Mouse (Mus musculus) c-Kit-negative CD71-positive TER-119-positive erythroid progenitor cells, embryonic 14.5 days (primary cell): ENCODE measurements at regions not wholly inside any gene's neighbourhood (a gene's known extent, or its start where the extent isn't known, plus 50 kb on each side); places are given as distances from the start of the nearest gene placed in this dataset.

Experiments
- DNase-seq: peaks from one replicate; pipeline ENCODE4 v3.0.0-alpha.2; 2013; ENCODE audit warnings: low read depth, low spot score

DNA sequence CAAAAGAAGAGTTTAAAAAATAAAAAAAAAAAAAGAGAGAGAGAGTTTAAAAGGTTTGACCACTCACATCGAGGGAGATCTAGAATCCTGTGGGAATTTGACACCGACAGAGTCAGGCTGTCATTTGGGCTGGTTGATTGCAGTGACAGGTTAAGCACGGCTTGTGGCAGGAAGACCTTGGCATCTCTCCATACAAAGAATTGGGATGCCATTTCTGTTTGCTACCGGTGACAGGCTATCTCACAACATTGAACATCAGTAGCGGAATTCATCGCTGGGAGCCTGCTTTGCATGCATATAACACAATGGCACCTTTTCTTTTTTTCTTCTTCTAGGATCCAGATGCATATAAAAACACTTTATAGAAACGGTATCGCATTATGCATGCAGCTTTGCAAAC, 53.7 kb upstream of the Gm26657 start:
- no peak for DNase-seq

DNA sequence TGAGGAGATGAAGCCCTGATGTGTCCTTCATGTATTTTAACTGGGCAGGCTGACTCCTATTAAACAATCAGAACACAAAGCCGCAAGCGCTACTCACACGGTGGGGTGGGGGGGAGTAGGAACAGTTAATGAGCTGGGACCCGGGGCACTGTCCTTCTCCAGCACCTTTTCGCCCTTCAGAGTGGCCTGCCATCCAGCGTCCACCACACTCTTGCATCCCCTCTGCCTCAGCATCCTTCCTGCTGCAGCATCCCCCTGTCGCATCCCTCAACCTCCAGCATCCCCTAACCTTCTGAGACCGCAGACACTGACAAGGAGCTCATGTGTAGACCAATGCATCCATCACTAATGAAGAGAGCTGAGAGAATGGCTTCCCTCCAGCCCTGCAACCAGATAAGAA, 54.2 kb upstream of the Gm26657 start:
- DNase-seq, result no peak

DNA sequence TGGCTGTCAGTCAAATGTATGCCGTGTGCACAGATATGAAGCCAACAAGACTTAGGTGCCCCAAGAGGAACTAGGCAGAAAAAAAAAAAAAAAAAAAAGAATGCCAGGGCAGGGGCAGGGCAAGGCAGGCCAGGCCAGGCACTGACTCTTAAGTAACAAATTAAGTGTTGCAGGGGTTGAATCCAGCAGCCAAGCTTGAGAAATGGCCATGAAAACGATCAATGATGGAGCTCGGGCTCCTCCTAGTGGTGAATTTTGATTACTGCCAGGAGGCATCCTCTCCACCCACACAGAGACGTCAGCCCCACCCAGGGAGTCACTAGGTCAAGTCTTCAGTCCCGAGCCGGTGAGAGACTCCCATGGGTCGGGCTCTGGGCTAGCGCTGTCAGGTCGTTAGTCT, 54.7 kb upstream of the Gm26657 start:
- DNase-seq, result peak; percentile 20

DNA sequence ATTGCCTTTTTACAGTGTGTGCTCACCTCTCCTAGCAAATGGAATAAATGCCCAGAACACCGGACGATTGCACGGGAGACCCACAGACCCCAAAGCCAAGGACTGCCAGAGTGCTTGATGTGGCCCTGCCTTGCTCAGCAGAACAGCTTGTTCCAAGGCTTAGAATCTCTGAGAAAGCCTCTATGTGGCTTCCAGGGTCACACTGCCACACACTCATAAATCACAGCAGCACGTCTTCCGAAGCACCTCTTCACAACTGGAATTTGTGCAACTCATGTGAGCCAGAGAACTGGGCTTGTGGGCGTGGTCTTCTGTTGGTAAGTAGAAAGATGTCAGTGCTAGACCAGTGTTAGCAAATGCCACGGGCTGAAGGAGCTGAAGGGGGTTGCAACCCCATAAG, 55.8 kb upstream of the Gm26657 start:
- DNase-seq, result no peak

DNA sequence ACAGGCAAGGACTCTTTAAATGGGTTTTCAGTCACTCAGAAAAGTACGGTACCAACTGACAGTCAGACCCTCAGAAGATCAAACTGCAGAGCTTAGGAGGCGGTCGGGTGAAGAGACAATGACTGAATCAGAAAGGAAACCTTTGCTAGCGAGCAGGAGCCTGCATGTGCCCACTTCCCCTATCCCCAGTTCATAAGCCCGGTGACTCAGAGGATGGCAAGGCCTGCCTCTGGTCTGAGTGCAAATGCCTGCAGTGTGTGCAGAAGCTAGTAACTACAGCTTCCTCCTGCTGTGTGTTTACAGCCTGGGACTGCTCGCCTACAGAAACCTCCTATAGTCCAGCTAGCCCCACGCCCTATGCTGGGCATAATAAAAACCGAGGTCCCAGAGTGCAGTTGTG, 58.7 kb upstream of the Gm26657 start:
- DNase-seq, result no peak

DNA sequence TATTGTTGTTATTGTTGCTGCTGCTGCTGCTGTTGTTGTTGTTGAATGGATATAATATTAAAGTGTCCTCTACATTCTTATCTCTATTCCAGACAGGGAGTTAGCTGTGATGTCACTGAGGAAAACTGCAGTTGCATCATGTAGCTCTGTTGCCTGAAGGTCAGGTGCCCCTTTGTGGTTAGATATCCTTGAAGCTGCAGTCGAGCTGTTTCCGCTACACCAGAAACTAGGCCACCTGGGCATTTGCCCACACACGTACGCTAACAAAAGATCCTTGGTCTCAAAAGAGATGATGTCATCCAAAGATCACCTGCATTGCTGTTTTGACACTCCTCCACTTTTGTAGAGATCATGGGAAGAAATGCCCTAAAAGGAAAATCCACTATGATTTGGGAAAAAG, 66.0 kb upstream of the Gm26657 start:
- no peak for DNase-seq

DNA sequence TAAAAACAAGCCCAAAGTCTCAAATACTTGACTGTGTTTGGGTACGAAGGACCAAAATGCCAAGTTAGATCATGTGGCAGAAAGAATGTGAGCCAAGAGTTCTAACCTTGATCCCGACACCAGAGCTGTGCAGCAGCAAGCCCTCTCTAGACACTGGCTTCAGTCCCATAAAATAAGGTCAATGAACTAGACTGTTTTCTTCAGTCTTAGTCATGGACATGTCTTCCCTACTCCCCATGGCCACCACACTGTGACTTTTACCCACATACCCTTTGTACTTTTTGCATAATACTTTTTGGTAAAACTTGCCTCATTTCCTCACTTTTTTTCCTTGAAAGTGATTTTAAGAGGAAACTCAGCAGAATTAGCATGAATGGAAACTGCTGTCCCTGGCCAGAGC, 74.9 kb upstream of the Gm26657 start:
- DNase-seq, result no peak

DNA sequence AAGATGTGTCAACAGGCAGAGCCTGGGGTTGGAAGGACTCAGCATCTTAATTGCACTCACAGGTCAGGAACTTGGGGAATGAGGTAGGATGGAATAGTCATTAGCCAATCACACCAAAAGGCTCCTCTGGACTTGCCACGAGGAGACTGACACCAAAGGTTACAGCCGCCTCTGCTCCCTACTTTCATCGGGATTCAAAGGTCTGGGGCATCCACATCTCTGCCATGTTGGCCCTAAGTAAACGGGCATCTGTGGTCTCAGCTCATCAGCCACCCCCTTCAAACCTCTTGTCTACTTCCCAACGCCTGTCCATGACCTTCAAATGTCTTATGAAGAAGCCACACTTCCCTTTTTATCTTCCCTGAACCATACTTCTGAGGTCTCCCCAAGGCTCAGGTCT, 78.1 kb upstream of the Gm26657 start:
- DNase-seq, result no peak

DNA sequence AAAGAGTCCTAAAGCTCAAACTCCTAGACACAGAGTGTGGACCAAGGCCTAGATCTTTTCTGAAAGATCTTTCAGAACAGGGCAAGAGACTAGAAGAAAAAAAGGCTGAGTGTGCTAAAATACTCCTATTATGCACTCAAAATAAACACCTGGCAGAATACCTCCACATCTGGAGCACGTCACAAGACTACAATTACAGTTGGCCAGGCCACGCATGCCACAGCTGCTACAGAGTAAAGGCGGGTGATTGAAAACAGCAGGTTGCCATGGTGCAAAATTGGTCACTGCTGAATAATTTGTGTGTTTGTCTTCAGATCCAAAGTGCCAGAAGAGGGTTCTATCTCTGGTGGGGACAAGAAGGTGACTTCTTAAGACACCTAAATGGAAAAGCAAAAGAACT, 82.8 kb upstream of the Gm26657 start:
- no peak for DNase-seq

DNA sequence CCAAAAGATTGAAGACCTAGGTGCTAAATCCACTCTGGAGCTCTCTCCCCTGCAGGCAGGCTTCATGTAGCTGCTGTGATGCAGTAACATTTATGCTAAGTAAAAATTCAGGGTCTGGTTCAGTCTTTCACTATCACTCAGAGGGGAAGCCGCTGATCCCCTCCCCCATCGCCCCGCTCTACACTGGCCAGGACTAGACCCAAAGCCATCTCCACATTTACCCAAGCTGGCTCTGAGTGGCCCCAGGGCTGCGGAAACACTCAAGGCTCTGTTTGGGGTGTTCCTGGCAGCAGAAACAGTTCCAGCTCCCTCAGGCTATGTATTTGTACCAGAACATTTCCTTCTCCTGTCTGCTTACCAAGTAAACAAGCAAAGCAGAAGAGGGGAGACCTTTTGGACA, 85.5 kb upstream of the Gm26657 start:
- no peak for DNase-seq

DNA sequence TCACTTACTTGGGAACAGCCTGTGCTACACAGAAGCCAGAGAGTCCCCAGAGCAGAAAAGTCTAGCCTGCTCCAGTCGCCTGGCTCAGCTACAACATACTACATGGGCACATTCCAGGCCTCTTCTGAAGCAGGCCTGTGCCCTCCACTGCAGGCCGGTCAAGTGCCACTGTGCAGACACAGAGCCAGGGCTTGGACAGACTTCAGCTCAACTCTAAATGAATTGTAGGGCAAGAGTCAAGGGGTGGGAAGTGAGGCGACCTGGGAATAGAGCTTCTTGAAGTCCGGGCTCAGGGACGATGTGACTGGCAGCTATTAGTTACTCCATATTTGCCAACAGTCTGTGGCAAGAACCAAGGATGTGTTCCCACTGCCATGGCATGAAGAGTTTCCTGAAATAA, 87.1 kb upstream of the Gm26657 start:
- DNase-seq, result no peak

DNA sequence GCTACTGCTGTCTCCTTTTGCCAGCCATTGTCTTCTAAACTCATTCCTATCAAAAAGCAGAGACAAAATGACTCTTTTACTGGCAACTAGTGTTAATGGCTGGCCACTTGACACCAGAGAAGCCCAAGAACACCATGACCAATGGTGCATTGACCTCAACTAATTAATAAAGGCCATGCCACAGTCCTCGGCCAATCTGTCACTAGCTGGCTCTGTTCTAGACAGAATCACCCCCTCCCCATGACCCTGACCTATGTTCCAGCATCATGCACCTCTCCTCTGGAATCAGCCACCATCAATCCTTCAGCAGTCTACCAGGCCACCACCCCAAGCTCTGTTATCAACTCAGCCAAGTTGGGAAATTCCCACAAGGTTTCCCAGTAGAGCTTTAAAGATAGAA, 90.1 kb upstream of the Gm26657 start:
- DNase-seq, result no peak

DNA sequence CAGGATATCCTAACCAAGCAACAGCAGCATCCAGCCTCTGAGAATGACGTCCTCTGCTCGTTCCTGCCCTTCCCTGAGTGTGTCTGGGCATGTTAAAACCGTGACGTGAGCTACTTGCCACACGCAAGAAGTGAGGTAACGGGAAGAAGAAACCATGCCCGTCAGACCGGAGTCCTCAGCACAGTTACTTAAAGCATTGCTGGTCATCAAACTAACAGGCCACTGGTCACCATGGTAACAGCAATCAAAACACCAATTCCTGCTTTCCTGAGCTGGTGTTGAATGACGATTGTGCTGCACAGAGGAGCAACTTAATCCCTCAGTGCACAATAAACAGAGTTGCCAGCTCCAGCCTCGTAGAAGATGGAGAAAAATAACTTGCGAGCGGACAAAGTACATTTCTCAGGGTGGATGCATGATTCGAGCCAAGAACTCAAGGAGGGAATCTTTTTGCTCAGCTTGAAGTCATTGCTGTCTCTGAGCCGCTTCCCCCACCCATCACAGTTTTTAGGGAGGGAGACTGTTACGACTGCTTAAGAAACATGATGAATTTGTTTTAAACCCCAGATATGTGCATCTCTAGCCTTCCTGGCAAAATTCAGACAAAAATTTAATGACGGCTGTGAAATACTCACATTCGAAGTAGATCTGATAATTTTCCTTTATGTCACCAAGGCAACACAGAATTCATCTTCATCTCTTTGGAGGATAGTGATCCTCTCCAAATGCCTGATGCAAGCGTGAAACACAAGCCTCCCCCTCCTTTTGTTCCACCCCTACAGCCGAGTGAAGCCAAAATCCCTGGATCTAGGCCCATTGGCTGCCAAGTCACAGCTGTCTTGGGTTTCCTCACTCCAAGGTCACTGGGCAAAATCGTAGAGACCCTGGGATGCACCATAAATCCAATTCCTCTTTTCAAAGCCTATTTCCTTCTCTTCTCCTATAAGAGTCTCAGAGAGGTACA, 95.6 kb upstream of the Gm26657 start:
- DNase-seq, result no peak

DNA sequence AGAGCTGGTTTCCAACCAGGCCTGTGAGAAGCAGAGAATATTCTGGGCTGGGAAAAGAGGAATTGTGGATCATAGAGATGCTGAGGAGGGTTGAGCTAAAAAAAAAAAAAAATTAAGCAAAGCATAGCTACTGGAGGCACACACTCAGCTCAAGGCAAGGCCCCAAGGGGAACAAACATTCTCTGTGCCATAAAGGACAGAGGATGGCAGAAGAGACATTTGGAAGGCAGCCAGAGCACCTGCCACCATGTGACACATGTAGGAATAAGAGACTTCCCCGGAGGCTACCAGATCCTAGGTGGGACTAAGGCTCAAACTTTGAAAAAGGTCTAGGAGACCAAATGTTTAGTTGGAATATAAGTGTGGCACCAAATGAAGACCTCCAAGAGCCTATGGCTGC, 96.4 kb upstream of the Gm26657 start:
- DNase-seq, result no peak

DNA sequence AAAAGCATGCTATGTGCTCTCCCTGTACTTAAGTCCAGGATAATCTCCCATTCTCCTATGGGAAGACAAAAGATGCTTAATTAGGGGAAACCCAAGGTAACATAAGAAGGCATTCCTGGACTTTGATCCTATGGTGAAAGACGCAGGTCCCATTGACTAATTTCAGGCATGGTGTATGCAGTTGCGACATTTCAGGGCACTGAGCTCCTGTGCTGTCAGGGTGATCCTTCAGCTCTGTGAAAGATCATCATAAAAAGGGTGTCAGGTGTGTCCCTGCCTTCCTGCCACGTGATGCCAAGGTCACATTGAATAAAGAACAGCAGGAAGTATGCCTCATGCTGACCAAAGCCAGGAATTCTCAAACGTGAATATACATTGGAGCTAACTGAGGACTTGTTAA, 100.2 kb upstream of the Gm26657 start:
- DNase-seq, result no peak

DNA sequence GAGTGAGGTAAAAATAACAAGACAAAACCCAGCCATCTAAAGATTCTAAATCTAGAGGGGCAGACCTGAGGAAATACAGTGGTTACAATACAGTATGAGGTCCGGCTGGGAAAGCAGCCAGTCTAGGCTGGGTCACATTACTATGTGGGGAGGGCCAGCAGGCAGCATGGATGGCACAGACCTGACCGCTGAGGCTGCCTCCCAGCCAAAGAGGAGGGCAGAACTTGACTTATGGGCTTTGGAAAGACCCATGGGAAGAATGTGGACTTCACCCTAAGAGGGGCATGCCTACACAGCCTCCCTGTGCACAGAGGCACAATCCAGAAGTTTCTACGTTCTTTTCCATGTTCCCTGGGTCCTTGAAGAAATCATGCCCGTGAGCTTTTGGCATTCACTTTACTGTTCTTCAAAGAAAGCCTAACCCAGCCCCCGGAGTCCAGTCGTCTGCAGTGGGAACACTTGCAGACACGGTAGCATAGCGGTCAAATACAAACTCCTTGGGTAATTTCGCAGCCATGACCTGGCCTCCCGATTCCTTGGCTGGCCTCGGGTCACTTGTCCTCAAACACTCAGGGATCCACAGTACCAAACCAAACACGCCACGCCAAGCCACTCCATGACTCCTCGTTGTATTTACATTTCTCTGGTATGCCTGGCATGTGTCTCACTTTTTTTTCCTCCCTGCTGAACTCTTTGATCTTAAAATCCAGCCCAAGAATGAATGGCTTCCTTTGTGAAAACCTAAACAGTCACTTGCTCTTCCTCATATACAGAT, 101.0 kb upstream of the Gm26657 start:
- no peak for DNase-seq

DNA sequence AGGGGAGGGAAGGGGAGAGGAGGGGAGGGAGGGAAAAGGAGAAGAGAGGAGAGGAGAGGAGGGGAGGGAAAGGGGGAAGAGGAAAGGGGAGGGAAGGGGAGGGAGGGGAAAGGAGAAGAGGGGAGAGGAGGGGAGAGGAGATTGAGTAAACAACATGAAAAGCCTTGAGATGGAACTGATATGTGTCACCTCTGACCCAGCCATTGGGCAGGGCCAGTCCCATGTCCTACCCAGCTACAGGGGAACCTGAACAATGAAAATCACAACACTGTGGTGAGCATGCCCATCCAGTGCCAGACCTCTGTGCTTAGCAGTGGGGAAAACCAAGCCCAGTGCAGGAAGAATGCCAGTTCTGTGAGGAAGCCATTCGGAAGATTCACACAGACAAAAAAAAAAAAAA, 103.6 kb upstream of the Gm26657 start:
- DNase-seq, result no peak

DNA sequence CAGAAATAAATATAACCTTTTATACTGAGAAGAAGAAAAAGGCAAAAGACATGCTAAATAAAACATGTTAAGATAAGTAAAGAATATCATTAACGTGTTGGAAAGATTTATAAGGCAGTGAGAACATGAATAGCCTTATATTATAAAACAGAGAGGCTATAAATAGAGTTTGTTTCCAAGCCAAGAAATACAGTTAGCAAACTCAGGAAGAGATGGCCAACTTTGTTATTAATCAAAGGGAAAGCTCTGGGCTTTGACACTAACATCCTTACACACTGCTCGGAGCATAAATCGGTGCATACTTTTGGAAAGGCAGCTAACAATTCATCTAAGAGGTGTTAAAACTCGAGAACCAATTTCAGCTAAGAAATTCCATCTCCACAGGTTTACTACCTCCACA, 106.3 kb upstream of the Gm26657 start:
- DNase-seq, result no peak

DNA sequence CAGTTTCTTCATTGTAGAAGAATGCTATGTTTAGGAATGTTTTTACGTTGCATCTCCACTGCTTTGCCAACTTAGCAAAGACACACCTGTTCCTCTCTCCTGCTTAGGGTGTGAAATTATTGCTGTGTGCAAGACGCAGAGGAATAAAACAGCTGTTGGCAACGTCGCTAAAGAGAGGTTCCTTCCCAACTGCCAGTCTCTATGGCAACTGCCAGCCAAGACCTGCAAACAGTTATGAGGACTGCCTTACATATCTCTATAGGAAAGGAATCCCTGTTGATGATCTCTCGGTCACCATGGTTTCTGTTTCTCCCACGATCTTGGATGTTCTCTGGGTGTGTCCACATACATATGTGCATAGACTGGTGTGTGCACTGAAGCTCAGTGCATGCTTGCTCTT, 109.6 kb upstream of the Gm26657 start:
- DNase-seq, result no peak

DNA sequence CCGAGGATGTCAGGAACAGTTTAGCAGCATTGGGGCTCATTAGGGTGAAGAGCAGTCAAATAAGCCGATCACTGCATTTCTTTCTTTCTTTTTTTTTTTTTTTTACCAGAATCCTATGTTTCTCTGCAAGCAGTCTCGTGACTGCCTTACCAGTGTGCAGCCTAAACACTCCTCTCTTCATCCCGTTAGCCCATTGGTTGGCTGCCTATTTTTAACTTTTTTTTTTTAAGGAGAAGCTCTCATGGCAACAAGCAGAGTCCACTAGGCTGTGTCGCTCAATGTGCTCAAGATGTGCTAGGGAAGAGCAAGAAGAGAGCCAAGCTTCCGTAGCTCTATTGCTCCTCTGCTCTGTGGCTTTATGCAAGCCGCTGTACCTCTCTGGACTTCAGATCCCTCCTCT, 112.7 kb upstream of the Gm26657 start:
- no peak for DNase-seq

DNA sequence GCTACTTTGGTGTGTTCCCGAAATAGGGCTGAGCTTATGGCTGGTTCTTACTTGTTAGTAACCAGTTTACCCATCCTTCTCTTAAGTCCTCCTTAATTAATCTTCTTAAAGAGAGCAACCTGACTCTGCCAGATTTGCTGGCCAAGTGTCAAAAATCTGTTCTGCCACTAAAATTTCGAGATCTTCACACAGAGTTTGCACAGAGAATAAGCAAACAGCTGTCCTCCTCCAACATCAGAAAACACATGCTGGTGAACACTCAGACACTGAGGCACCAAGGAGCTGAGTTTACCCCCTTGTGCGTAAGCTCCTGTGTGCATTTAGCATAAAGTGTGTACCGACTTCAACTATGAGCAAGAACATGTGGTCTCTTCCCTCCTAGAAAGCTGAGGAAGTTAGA, 118.1 kb upstream of the Gm26657 start:
- DNase-seq, result no peak

DNA sequence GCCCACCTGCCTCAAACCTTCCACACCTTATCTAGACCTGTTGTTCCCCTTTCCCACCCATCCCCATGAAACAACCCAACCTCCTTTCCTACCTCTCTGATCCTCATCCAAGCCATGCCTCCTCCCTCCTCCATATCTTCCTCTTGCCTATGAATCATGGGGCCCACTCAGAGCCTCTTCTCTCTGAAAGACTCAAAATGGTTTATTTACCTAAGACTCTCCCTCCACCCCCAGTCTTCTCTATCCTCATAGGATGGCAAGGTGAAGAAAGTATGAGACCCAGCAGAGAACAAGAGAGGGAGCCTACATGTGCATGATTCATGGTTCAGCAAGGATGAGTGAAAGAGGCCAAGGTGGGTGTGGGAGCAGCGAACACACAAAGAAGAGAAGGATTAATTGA, 118.5 kb upstream of the Gm26657 start:
- no peak for DNase-seq

DNA sequence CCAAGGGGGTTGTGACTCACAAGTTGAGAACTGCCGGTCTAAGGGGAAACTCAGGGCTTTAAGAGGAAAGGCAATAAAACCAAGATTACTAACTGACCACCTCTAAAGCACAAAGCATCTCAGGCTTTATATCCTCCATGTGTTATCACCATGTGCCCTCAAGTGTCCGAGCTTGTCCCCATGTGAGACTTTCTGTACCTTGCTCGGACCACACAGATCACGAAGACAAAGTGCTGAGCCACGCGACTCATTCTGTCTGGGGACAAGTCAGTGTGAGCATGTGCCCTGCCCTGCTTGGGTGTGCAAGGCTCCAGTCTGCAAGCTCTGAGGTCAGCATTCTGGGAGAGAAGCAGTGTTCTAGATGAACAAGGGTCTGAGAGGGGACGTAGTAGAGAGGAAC, 119.2 kb upstream of the Gm26657 start:
- DNase-seq, result no peak
